Mouse (Mus musculus) E14TG2a.4 (cell line): ENCODE data around the gene Tmco3.

Source experiments
- CTCF ChIP-seq: conservative IDR thresholded peaks from 2 replicates; pipeline ENCODE4 v1.5.1; 2014; ENCODE audit warnings: low read length
- NANOG ChIP-seq: IDR thresholded peaks from 2 replicates; pipeline ENCODE4 v1.6.1; 2014; ENCODE audit warnings: borderline replicate concordance, low read length, mixed read lengths
- POU5F1 ChIP-seq: IDR thresholded peaks from 2 replicates; pipeline ENCODE4 v1.6.1; 2014; ENCODE audit warnings: low read length, borderline replicate concordance

GRCm38 (mm10) chr8:13356221-13356620, 68.2 kb downstream of the Tmco3 start:
- TF ChIP-seq POU5F1 (no peak), CTCF (no peak), NANOG (no peak)
